Mouse (Mus musculus): ENCODE measurements around the gene Gm4131. TPM values are rescaled to one million over a fixed set of nuclear protein-coding genes. Genes with fewer than 3 reads are reported as not detected.

The Gm4131 gene
- polyA plus RNA-seq, 1 experiment from 2014 or later: not detected

- 38% methylated on average over 4 of the region's 4 CpGs for WGBS
- H3K4me2 ChIP-seq (replicated peaks): no peak overlapping the region
- H3K9me3 ChIP-seq: no peaks in the 10 kb centered on the region
- no peak overlapping the region for H3K9ac ChIP-seq (replicated peaks)
- no peak for ATAC-seq (replicated peaks)
- H3K4me3 ChIP-seq: no peak overlapping the region
- H3K4me1 ChIP-seq: peaks cover 22% of the 10 kb centered on the region
- no peaks in the 10 kb centered on the region for H3K27me3 ChIP-seq
- H3K27ac ChIP-seq (replicated peaks): no peak overlapping the region
- no peaks in the 10 kb centered on the region for H3K36me3 ChIP-seq
Measured at GRCm38 (mm10) chr14:62422265-62422664, 144.5 kb downstream of the Gm4131 start.

GRCm38 (mm10) chr14:62417501-62417900 is 149.2 kb downstream of the Gm4131 start:
- no peaks in the 10 kb centered on the region for H3K36me3 ChIP-seq
- ATAC-seq (replicated peaks): no peak
- H3K9me3 ChIP-seq: no peaks in the 10 kb centered on the region
- no peak overlapping the region for H3K4me3 ChIP-seq
- no peak overlapping the region for H3K4me2 ChIP-seq (replicated peaks)
- no peak overlapping the region for H3K9ac ChIP-seq (replicated peaks)
- H3K27ac ChIP-seq (replicated peaks): peak overlapping the region; percentile 92
- H3K4me1 ChIP-seq: peaks cover 36% of the 10 kb centered on the region
- H3K27me3 ChIP-seq: no peaks in the 10 kb centered on the region
- 71% methylated on average over 3 of the region's 3 CpGs for WGBS

GRCm38 (mm10) chr14:62416742-62417134 is 150.0 kb downstream of the Gm4131 start:
- WGBS: 9% methylated on average over 1 of the region's 1 CpGs
- Histone ChIP-seq H3K9me3 (no peaks in the 10 kb centered on the region), H3K27me3 (no peaks in the 10 kb centered on the region), H3K4me3 (no peak overlapping the region), H3K9ac (replicated peaks) (no peak overlapping the region), H3K4me1 (peaks cover 33% of the 10 kb centered on the region), H3K27ac (replicated peaks) (peak overlapping the region; percentile 92), H3K4me2 (replicated peaks) (no peak overlapping the region), H3K36me3 (no peaks in the 10 kb centered on the region)
- ATAC-seq (replicated peaks): peak; percentile 84

DNA sequence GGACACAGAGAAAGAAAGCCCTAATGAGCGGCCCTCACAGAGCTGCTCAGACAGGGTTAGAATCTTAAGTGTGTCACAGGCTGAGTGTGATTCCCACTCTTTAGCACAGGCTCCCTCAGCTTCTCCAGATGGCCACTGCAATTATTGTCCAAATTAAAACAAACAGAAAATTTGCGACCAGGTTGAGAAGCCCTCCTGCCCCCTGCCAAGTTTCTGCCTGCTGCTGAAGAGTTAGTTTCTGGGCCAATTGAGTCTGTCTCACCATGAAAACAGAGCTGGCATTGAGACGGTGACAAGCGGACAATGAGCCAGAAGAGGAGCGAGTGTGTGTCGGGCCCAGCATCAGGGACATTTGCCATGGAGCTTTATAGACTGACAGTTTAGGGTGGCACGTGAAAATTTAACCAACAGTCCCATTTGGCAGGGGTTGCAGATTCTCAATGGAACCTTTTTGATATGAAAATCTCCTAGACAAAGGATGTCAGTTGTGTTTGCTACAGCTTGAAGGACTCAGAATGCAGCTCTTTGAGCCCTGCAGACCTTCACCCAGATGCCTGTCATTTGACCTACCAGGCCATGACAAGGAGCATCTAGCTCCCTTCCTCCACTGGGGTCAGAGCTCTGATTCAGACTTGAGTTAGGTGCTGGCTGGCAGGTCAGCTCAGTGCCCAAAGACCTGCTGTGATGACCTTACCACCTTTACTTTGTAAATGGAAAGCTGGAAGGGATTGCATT is 150.5 kb downstream of the Gm4131 start:
- peaks cover 33% of the 10 kb centered on the region for H3K4me1 ChIP-seq
- no peaks in the 10 kb centered on the region for H3K9me3 ChIP-seq
- no peak overlapping the region for H3K9ac ChIP-seq (replicated peaks)
- no peaks in the 10 kb centered on the region for H3K27me3 ChIP-seq
- H3K27ac ChIP-seq (replicated peaks): peak overlapping the region; percentile 92
- H3K4me3 ChIP-seq: no peak overlapping the region
- no peaks in the 10 kb centered on the region for H3K36me3 ChIP-seq
- ATAC-seq (replicated peaks): peak; percentile 95
- 4% methylated on average over 7 of the region's 7 CpGs for whole genome bisulfite sequencing
- 0 out of 2 replicates have a peak overlapping the region, but pooled peaks have one; percentile 1 for H3K4me2 ChIP-seq (replicated peaks)

Other genes with a start within 250 kb of the Gm4131 start
- gene Gucy1b2, start 110.6 kb downstream of the Gm4131 start, polyA plus RNA-seq (2015; fragmentation: Nextera tagmentation; extraction: Ambion mirVana): 3.5 and 4.3 TPM in 2 replicates
- 35.9 and 37.0 TPM in 2 replicates for gene Fam124a, start 11.2 kb downstream of the Gm4131 start, polyA plus RNA-seq (2015; fragmentation: Nextera tagmentation; extraction: Ambion mirVana)
- gene Serpine3, start 96.7 kb upstream of the Gm4131 start, polyA plus RNA-seq (2015; fragmentation: Nextera tagmentation; extraction: Ambion mirVana): not detected in 2 replicates
- gene Ints6, start 194.2 kb upstream of the Gm4131 start, polyA plus RNA-seq (2015; fragmentation: Nextera tagmentation; extraction: Ambion mirVana): 17.7 and 17.9 TPM in 2 replicates